In the genomic region with DNA sequence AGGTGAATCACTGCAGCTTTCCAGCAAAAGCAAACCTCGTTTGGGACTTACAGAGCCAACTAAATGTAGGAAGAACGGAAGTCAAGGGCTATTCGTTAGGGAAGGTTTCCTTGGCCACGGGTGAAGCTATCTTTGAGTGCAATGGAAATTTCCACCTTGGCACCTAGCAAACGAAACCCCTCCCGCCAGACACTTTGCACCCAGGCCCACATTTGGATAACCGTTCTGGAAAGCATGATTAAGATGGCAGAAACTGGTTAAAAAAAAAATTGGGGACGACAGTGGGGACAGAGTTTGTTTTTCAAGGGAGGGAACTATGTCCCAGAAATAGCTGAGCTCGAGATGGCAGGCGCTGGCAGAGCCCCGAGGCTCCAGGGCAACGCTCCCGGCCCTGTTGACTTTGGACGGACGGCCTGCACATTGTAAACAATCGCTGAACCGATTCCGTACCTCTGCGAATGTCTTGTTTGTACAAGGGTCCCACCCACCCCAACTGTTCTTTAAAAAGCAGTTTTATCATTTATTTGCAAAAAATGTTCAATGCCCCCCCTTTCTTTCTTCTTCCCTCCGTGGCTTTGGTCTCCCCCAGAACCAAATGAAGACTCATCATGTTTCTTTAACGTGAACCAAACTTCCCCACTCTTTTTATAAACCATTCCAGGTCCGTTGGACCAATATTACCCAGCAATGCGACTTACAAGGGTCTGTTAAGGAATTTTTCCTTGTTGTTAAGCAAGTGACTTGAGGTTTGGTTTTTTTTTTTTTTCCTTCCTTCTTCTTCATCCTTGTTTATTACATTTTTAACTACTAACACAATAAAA, we compare ENCODE assay signal across 8 mouse cellular contexts. TPM values are rescaled to one million over a fixed set of nuclear protein-coding genes. Genes with fewer than 3 reads are reported as not detected.
DNase-seq lines count a peak whose midpoint lies in the region; ATAC-seq and TF ChIP-seq lines count a peak whose summit lies in the region.

No protein-coding gene starts in this region.

- no peak for TF ChIP-seq CTCF in gastrocnemius, adult 2 months (IDR thresholded peaks at IDR 0.05)

- 14% methylated on average over 23 of the region's 23 CpGs for WGBS in hindbrain, embryonic 15.5 days
- WGBS in midbrain, embryonic 16.5 days: 13% methylated on average over 23 of the region's 23 CpGs

- no peak overlapping the region for H3K9ac ChIP-seq in hindbrain, embryonic 15.5 days
- no peak overlapping the region for H3K9ac ChIP-seq in midbrain, embryonic 16.5 days (ENCODE audit: low read depth, low read length)

- H3K4me3 ChIP-seq in brown adipose tissue, adult 24 weeks (ENCODE audit: insufficient read depth, low read depth, low read length): no peak overlapping the region
- peak overlapping the region; percentile 67 for H3K4me3 ChIP-seq in gastrocnemius, adult 2 months
- H3K4me3 ChIP-seq in hindbrain, embryonic 15.5 days: no peak overlapping the region
- no peak overlapping the region for H3K4me3 ChIP-seq in midbrain, embryonic 16.5 days (ENCODE audit: low read depth, low read length)

- no peaks in the 10 kb centered on the region for H3K9me3 ChIP-seq in hindbrain, embryonic 15.5 days
- no peaks in the 10 kb centered on the region for H3K9me3 ChIP-seq in midbrain, embryonic 16.5 days (replicated peaks; ENCODE audit: control insufficient read depth, low read length, poor library complexity, severe bottlenecking)

- no peak for ATAC-seq in hindbrain, embryonic 15.5 days (ENCODE audit: low FRiP score, low read depth)
- no peak for ATAC-seq in midbrain, embryonic 16.5 days

- peak overlapping the region; percentile 54 for H3K4me2 ChIP-seq in hindbrain, embryonic 15.5 days
- no peak overlapping the region; the same call in 1 of the 2 replicates for H3K4me2 ChIP-seq in midbrain, embryonic 16.5 days (ENCODE audit: low read length)

- H3K27me3 ChIP-seq in hindbrain, embryonic 15.5 days: no peaks in the 10 kb centered on the region
- H3K27me3 ChIP-seq in midbrain, embryonic 16.5 days (ENCODE audit: control insufficient read depth, insufficient read depth, low read depth, low read length): no peaks in the 10 kb centered on the region

- H3K36me3 ChIP-seq in hindbrain, embryonic 15.5 days: no peaks in the 10 kb centered on the region
- H3K36me3 ChIP-seq in midbrain, embryonic 16.5 days (ENCODE audit: control insufficient read depth, insufficient read depth, low read length): no peaks in the 10 kb centered on the region

- H3K27ac ChIP-seq in brown adipose tissue, adult 24 weeks (replicated peaks; ENCODE audit: low read depth, low read length): peak overlapping the region; percentile 8; the same call in 1 of the 2 replicates
- H3K27ac ChIP-seq in gastrocnemius, adult 2 months: peak overlapping the region; percentile 85
- peak overlapping the region; percentile 75 for H3K27ac ChIP-seq in hindbrain, embryonic 15.5 days (replicated peaks)
- peak overlapping the region; percentile 60 for H3K27ac ChIP-seq in midbrain, embryonic 16.5 days (ENCODE audit: low read length)

- intact Hi-C loops in gastrocnemius, adult 2 months (cut with DNase I): loop anchor here (2.0 kb wide), 1 partner anchor 17 kb away; no protein-coding TSS in a partner anchor

- H3K4me1 ChIP-seq in brown adipose tissue, adult 24 weeks (ENCODE audit: control insufficient read depth, insufficient read depth, insufficient read length, low read length): peaks cover 10% of the 10 kb centered on the region
- H3K4me1 ChIP-seq in hindbrain, embryonic 15.5 days (replicated peaks): peaks cover 27% of the 10 kb centered on the region
- peaks cover 18% of the 10 kb centered on the region for H3K4me1 ChIP-seq in midbrain, embryonic 16.5 days (ENCODE audit: control insufficient read depth, insufficient read depth, low read length)

- peak; percentile 57 for DNase-seq in MN1 (ENCODE audit: low spot score)
- peak; percentile 69 for DNase-seq in gastrocnemius, adult 2 months
- DNase-seq in liver: peak; percentile 45
- no peak for DNase-seq in right cerebral cortex, adult 18-20 months
- DNase-seq in thymus, adult 18-20 months: no peak

RNA-seq across cellular contexts. Expression of a gene that starts 57.5 kb away (rescaled TPM):
- not detected in 2 replicates for polyA plus RNA-seq in brown adipose tissue, adult 24 weeks (2012; ENCODE audit: insufficient read depth, insufficient read length, missing spikeins)
- under 1 TPM in 1 of 2 experiments, not detected in 1; 0.10 TPM for total RNA-seq in gastrocnemius, adult 2 months (2021)
- polyA plus RNA-seq in hindbrain, embryonic 15.5 days (2015; fragmentation: Nextera tagmentation; extraction: Ambion mirVana): 15.0 and 20.5 TPM in 2 replicates
- polyA plus RNA-seq in midbrain, embryonic 16.5 days (2015; fragmentation: Nextera tagmentation; extraction: Ambion mirVana): 0.54 and 0.75 TPM in 2 replicates

Comparison
In these comparisons a context has a peak if more than half of its experiments do, and no peak if none do; other contexts are left out.
1. DNase-seq: peak in MN1 (single experiment), gastrocnemius, adult 2 months (single experiment) and liver (single experiment); none in right cerebral cortex, adult 18-20 months (single experiment) and thymus, adult 18-20 months (0 of 2).
2. H3K27ac ChIP-seq: peak in every context shown above with its lines; median percentile 85 in gastrocnemius, adult 2 months; 75 in hindbrain, embryonic 15.5 days; 60 in midbrain, embryonic 16.5 days; 8 in brown adipose tissue, adult 24 weeks.